Mouse (Mus musculus) liver, adult 10 weeks (tissue): ENCODE measurements around the gene Cgas. TPM values are rescaled to one million over a fixed set of nuclear protein-coding genes. Genes with fewer than 3 reads are reported as not detected.

Experiments
- polyA plus RNA-seq: library from polyadenylated mRNA; stranded (reverse); fragments of 350-450 nt; fragmentation: Illumina TruSeq; extraction: RNeasy Lipid Tissue Mini Kit (QIAGEN cat#74804); gene quantifications from one replicate; pipeline ENCODE4 v1.2.3, GENCODE M21; 2014; ENCODE audit warnings: low read depth, low replicate concordance

Cgas gene
- 0.45 TPM for polyA plus RNA-seq

DNA sequence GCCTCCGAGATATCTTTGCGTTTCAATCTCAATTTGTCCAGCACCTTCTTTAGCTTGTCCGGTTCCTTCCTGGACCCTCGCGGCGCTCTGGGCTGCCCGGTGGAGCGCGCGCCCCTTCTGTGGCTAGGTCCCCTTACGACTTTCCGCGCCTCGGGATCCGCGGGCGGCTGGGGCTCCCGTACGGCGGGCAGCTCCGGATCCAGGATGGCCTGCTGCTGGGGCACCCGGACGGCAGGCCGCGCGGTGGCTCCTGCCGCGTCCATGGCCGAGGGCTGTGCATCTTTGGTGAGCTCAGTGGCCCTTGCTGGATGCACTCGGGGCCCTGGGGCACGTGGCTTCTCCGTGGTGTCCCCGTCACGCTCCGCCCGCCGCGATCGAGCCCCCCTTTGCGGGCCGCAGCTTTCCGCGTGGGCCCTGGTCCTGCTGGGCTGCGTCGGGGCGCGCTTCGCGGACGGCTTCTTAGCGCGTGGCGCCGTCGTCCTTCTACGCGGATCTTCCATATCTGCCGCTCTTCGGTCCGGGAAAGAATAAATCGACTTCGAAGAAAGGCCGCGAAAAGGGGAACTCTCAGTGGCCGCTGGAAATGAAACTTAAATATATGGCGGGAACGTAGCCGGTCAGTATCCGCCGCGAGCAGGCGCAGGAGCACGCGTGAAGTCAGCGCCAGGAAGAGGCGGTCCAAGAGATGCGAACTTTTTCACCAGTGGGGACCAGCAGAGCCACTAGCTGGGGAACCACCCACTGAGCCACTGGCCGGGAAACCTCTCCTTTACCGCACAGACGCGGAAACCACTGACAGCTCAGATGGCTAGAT lies at the start of gene Cgas:
TSS of gene Cgas (minus strand) at position 659 of the 814 bp plus-strand sequence.

DNA sequence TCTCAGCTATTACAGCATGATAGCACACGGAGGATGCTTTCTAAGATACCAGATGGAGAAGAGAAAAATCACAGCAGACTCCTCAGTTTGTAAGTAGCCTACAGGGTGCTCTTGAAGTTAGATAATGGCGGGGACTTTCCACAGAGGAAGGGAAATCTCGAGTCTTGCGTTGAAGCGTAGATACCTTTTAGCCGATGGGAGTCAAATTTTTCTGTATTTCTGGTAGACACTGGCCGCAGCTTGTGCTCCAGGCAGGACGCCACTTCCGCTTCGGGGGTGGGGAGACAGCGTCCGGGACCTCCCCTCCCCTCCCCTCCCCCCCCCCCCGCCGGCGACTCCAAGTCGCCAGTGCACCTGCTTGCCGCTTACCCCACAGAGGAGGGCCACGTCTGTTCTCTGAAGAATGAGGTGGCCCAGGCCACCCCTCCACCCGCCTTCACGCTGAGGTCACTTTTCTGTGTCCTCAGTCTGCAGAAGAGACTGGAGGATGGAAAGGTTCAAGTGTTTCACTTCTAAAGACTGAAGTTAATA lies 45.9 kb upstream of the Cgas start, which contains the start of gene Eef1a1:
TSS of gene Eef1a1 (minus strand) at position 262 of the 531 bp plus-strand sequence.

DNA sequence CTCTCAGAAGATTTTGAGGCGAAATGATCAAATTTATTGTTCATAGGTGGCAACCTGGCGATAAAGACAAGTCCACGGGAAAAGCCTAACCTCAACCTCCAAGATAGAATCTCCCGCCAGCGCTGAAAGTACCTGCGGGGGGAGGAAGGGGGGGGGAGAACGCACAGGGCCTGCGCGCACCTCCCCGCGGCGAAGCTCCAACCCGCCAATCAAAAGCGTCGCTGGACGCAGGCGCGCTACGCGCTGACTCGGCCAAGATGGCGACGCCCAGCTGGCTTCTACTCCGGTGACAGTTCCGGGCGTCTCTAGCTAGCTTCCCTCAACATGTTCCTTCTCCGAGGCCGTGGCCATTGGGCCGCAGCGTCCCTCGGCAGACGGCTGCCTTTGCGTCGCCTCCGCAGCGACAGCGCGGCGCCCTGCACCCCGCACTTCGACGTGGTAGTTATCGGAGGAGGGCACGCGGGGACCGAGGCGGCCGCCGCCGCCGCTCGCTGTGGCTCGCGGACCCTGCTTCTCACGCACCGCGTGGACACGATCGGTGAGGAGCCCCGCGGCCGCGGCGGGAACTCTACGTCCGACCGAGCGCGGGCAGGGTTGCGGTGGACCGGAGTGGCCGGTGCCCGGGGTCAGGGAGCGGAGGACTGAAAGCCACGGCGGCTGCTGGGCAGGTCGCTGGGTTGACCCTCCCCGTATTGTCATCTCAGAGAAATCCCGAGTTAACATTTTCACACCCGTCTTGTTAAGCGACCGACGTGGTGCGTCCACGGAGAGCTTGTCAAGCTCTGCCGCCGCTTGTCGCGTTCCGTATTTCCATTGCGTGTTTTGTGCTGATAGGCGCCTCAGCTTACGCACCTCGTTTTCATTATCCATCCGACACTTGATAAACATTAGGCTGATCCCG lies 5.2 kb upstream of the Cgas start, which contains the start of the genes Mto1 and Gm17324:
TSS of gene Mto1 (plus strand) at position 236 of the 901 bp plus-strand sequence.
TSS of gene Gm17324 (minus strand) at position 814 of the 901 bp plus-strand sequence.

DNA sequence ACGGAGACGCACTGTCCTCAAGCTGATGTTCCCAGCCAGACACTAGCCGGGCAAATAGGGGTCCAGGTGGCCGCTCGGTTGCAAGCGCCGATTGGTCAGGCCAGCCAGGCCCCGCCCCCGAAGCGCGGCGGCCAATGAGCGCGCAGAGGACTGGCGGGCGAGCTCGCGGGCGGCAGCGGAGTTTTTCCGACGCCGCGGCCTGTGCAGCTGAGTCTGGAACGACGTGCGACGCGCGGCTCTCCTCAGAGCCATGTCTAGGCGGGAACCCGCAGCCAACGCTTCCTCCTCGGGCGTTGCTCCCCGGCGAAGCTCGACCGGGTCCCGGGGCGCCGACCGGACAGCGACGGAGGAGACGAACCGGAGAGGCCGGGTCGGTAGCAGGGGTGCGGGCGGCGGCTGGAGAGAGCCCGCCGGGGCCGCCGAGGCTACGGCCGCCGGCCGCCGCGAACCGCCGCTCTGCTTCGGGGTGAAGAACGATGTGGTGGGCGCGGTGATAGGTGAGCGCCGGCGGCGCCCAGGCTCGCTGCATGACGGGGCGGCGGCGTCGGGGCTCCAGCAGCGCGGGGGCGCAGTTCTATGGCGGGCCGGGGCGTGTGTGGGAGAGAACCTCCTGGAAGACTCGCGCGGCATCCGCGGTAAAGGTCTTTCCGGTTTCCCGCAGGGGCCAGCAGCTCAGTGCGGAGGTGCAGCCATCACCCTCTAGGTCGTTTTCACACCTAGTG lies 47.2 kb downstream of the Cgas start, which contains the start of gene Ddx43:
TSS of gene Ddx43 (plus strand) at position 148 of the 722 bp plus-strand sequence.

Other genes with a start within 250 kb of the Cgas start
- gene Gsta1, start 212.6 kb downstream of the Cgas start, polyA plus RNA-seq, result 12.1 TPM
- gene Gm3776, start 186.1 kb downstream of the Cgas start, polyA plus RNA-seq, result 1.8 TPM
- gene Gm10639, start 153.3 kb downstream of the Cgas start, polyA plus RNA-seq, result 0.85 TPM
- gene Omt2a, start 128.4 kb downstream of the Cgas start, polyA plus RNA-seq, result not detected
- not detected for gene Omt2b, start 115.6 kb downstream of the Cgas start, polyA plus RNA-seq
- 236 TPM for gene Gsta2, start 87.4 kb downstream of the Cgas start, polyA plus RNA-seq
- not detected for gene Dppa5a, start 75.1 kb downstream of the Cgas start, polyA plus RNA-seq
- gene Ooep, start 64.5 kb downstream of the Cgas start, polyA plus RNA-seq, result not detected
- gene Ddx43, start 47.5 kb downstream of the Cgas start, polyA plus RNA-seq, result not detected
- gene Mto1, start 5.0 kb upstream of the Cgas start, polyA plus RNA-seq, result 15.4 TPM
- gene Gm17324, start 5.5 kb upstream of the Cgas start, polyA plus RNA-seq, result not detected
- gene Eef1a1, start 45.9 kb upstream of the Cgas start, polyA plus RNA-seq, result 3,578 TPM
- 20.1 TPM for gene Slc17a5, start 144.8 kb upstream of the Cgas start, polyA plus RNA-seq
- gene Cd109, start 172.3 kb upstream of the Cgas start, polyA plus RNA-seq, result not detected